Mouse (Mus musculus) G1E (cell line): Measurements from ENCODE around the gene Ssbp3. TPM values are rescaled to one million over a fixed set of nuclear protein-coding genes. Genes with fewer than 3 reads are reported as not detected.
A peak's percentile ranks its signal among the peaks of the same experiment; 100 is the strongest.

ENCODE experiments used
- ATAC-seq: 2 replicates; pipeline ENCODE4 v1.8.0; 2016; ENCODE audit warnings: mild to moderate bottlenecking; ENCODE audit not compliant: insufficient number of reproducible peaks, poor library complexity, low FRiP score, severe bottlenecking; ENCODE audit errors: extremely low read depth
- DNase-seq: peaks from one replicate; pipeline ENCODE4 v3.0.0; 2012; ENCODE audit warnings: low spot score
- H3K27me3 ChIP-seq: 2 replicates; pipeline ENCODE4 v1.6.1; 2012; ENCODE audit warnings: mild to moderate bottlenecking, low read length, inconsistent platforms; ENCODE audit not compliant: insufficient read depth
- H3K36me3 ChIP-seq: replicated peaks from 2 replicates; pipeline ENCODE3; 2012; ENCODE audit warnings: mild to moderate bottlenecking, inconsistent platforms
- H3K4me1 ChIP-seq: 2 replicates; pipeline ENCODE4 v1.6.1; 2012; ENCODE audit warnings: low read depth, low read length, inconsistent platforms, mixed read lengths; ENCODE audit not compliant: insufficient read depth
- H3K4me3 ChIP-seq: 2 replicates; pipeline ENCODE4 v1.5.1; 2012; ENCODE audit warnings: low read depth, mild to moderate bottlenecking, inconsistent platforms, low read length, moderate library complexity, mixed read lengths
- H3K9me3 ChIP-seq: replicated peaks from 2 replicates; pipeline ENCODE4 v1.6.1; 2012; ENCODE audit warnings: inconsistent platforms
- CTCF ChIP-seq: IDR thresholded peaks from 2 replicates; pipeline ENCODE4 v1.5.1; 2012; ENCODE audit warnings: low read depth, low read length, inconsistent platforms, mixed read lengths
- GATA1 ChIP-seq: IDR thresholded peaks from 2 replicates; pipeline ENCODE4 v1.6.1; 2012; ENCODE audit warnings: borderline replicate concordance, low read length, inconsistent platforms, mixed read lengths
- GATA2 ChIP-seq: IDR thresholded peaks from 2 replicates; pipeline ENCODE4 v1.6.1; 2012; ENCODE audit warnings: low read depth, low read length, inconsistent platforms, borderline replicate concordance
- POLR2AphosphoS5 ChIP-seq: IDR thresholded peaks from 2 replicates; pipeline ENCODE4 v1.6.1; 2012; ENCODE audit warnings: low read depth, low read length, inconsistent platforms; ENCODE audit not compliant: insufficient replicate concordance
- TAL1 ChIP-seq: conservative IDR thresholded peaks from 2 replicates; pipeline ENCODE4 v1.6.1; 2012; ENCODE audit warnings: low read depth, low read length, inconsistent platforms, mixed read lengths
- polyA plus RNA-seq: library from polyadenylated mRNA; stranded (reverse); fragments of >175 nt; gene quantifications from 2 replicates; pipeline ENCODE4 v1.2.3, GENCODE M21; 2012
- total RNA-seq, 2 experiments: library from RNA; stranded (forward) in 1 of 2; stranded (reverse) in 1 of 2; fragments of 200-1000 nt in 1 of 2; fragments of >200 nt in 1 of 2; fragmentation: Nextera tagmentation in 1 of 2; gene quantifications; 2 replicates each; pipeline ENCODE4 v1.2.3; 2014 to 2017

Gene Ssbp3
- total and polyA plus RNA-seq, 3 experiments, result 46.6 to 685 (median 232) TPM

DNA sequence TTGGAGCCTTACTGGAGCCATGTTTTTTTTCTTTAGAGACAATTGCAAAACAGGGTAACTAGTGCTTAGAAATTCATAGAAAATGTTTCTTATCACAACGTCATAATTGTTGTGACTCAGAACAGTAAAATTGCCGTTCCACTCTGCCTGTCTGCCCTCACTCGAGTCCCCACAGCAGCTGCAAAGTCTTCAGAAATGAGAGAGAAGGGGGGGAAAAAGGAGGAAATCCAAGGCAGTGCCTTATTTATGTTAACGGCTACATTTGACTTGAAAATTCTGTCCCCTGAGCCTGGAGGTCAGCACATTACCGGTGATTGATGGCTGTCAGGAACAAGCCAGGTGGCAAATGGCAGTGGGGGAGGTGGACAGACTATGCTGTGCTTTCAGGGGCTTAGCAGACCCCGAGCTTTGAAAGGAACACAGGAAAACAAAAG, 66.7 kb downstream of the Ssbp3 start:
- peaks cover 98% of the 10 kb centered on the region for H3K36me3 ChIP-seq
- DNase-seq, result no peak
- no peak for TF ChIP-seq CTCF
- TF ChIP-seq GATA1, result no peak
- no peak for TF ChIP-seq GATA2
- peaks cover 96% of the 10 kb centered on the region for H3K4me1 ChIP-seq
- no peaks in the 10 kb centered on the region for H3K9me3 ChIP-seq
- no peaks in the 10 kb centered on the region for H3K27me3 ChIP-seq
- no peak for ATAC-seq
- no peak overlapping the region for H3K4me3 ChIP-seq

DNA sequence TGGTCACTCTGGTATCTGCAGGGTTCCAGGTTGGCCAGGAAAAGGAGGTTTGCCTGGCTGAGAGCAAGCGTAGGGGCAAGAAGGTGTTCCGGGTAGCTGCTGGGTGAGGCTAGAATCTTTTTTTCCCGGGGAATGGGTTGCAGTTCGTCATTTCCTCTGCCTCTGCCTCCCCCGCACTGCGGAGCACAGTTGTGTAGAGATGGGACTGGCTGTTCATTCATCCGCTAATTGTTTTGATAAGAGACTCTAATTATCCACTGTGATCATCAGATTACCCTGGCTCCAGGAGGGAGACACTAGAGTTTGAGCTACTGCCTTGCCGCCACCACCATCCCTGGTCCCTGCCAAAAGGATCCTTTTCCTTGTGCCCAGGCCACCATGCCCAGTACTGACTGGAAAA, 67.9 kb downstream of the Ssbp3 start:
- no peak for ATAC-seq
- H3K27me3 ChIP-seq, result no peaks in the 10 kb centered on the region
- TF ChIP-seq POLR2AphosphoS5 (no peak), GATA2 (no peak), CTCF (no peak), TAL1 (no peak), GATA1 (no peak)
- H3K36me3 ChIP-seq, result peaks cover 95% of the 10 kb centered on the region
- H3K9me3 ChIP-seq, result no peaks in the 10 kb centered on the region
- DNase-seq, result no peak
- no peak overlapping the region for H3K4me3 ChIP-seq
- peaks cover 96% of the 10 kb centered on the region for H3K4me1 ChIP-seq

- Histone ChIP-seq H3K4me1 (peaks cover 95% of the 10 kb centered on the region), H3K36me3 (peaks cover 94% of the 10 kb centered on the region), H3K27me3 (no peaks in the 10 kb centered on the region), H3K9me3 (no peaks in the 10 kb centered on the region), H3K4me3 (no peak overlapping the region; the same call in 1 of the 2 replicates)
- DNase-seq, result no peak
- TF ChIP-seq GATA1, result no peak
- no peak for TF ChIP-seq GATA2
- TF ChIP-seq CTCF, result no peak
- TF ChIP-seq POLR2AphosphoS5, result no peak
- TF ChIP-seq TAL1, result no peak
- ATAC-seq, result no peak
Observed at GRCm38 (mm10) chr4:106980669-106981068, 70.2 kb downstream of the Ssbp3 start.

- DNase-seq (peak; percentile 38), ATAC-seq (peak; percentile 32; the same call in 1 of the 2 replicates)
Observed at GRCm38 (mm10) chr4:106981385-106982103, 71.0 kb downstream of the Ssbp3 start.

DNA sequence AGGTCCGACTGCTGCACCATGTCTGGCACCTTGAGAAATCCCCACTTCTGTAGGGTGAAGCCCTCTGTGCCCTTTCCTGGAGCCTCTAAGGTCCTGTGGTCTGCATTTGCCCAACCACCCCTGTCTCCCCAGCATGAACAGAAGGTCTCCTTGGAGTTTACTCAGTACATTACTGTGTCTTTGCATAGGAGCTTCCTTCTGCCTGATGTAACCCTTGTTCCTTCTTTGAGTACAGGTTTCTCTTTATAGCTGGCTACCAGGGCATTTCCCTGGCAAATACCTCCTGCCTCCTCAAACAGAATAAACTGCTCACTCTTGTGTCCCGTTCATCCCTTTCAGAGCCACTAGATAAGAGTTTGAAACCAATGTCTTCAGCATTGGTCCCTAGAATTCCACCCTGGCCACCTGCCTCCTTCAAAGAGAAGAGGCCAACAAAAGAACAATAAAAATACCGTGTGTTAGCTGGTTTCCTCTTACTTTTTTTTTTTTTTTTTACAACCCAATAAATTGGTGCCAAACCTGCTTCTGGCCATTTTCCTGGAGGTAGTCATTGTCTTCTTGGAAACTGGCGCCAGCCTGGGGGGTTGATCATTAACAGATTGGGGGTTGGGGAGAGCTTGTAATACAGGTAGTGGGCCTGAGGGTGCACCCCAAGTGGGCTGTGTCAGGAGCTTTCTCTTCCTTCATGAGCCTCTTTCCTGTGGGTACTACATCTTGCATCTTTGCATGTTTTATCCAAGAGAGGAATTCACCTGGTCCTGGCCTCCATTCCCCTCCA, 72.0 kb downstream of the Ssbp3 start:
- ATAC-seq, result no peak
- DNase-seq, result no peak
- TF ChIP-seq GATA1 (no peak), TAL1 (no peak)
- peaks cover 94% of the 10 kb centered on the region for H3K36me3 ChIP-seq
- no peaks in the 10 kb centered on the region for H3K9me3 ChIP-seq
- H3K4me3 ChIP-seq, result peak overlapping the region; percentile 24; the same call in 1 of the 2 replicates
- H3K27me3 ChIP-seq, result no peaks in the 10 kb centered on the region
- H3K4me1 ChIP-seq, result peaks cover 96% of the 10 kb centered on the region

More at GRCm38 (mm10) chr4:106981385-106982103, 71.0 kb downstream of the Ssbp3 start:
- Histone ChIP-seq H3K4me3 (no peak overlapping the region; the same call in 1 of the 2 replicates), H3K36me3 (peaks cover 95% of the 10 kb centered on the region), H3K4me1 (peaks cover 95% of the 10 kb centered on the region), H3K9me3 (no peaks in the 10 kb centered on the region), H3K27me3 (no peaks in the 10 kb centered on the region)
- TF ChIP-seq POLR2AphosphoS5, result no peak
- TF ChIP-seq TAL1, result no peak
- no peak for TF ChIP-seq GATA1
- TF ChIP-seq CTCF, result no peak

GRCm38 (mm10) chr4:106983908-106984515, 73.5 kb downstream of the Ssbp3 start:
- no peaks in the 10 kb centered on the region for H3K9me3 ChIP-seq
- no peak for ATAC-seq
- H3K4me3 ChIP-seq, result no peak overlapping the region
- TF ChIP-seq POLR2AphosphoS5 (no peak), GATA2 (no peak), TAL1 (no peak), GATA1 (no peak), CTCF (no peak)
- peaks cover 93% of the 10 kb centered on the region for H3K36me3 ChIP-seq
- H3K27me3 ChIP-seq, result no peaks in the 10 kb centered on the region
- no peak for DNase-seq
- peaks cover 97% of the 10 kb centered on the region for H3K4me1 ChIP-seq
